Mouse (Mus musculus): ENCODE data around the gene C1qtnf4.
"Not testable (repeated sequence)": the region's sequence is repeated elsewhere in the genome, so short reads cannot be mapped to it uniquely, and the experiment has no call there.

Gene C1qtnf4

DNA sequence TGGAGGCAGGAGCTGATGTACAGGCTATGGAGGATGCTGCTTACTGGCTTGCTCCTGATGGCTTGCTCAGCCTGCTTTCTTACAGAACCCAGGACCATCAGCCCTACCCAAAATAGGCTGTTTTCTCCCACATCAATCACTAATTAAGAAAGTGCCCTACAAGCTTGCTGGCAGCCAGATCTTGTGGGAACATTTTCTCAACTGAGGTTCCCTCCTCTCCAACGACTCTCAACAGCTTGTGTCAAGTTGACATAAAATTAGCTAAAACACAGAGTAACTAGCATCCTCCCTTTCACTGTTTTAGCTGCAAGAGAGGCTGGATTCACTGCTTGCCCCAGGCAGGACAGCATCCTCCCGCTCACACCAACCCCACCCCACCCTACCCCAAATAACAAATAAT lies 3.8 kb upstream of the C1qtnf4 start:
- no peak for DNase-seq (ENCODE audit: low read depth, low spot score)

DNA sequence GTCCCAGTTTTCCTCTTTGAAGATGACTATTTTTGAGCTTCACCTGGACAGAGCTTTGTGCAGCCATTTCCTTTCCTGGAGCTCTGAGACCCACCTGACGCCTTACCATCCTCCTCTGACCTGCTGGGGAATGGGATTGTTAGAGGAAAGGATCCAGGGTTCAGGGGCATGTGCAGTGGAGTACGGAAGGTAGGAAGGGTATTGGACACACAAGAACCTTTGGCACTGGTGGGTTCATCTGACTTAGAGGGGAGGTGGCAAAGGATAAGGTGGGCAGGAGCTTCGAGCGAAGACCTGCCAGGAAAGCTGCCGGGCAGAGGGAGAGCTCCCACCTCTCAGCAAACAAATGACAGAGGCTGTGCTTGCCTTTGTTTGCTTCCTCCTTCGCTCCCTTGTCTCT lies 776 bp downstream of the C1qtnf4 start:
- no peak for DNase-seq (ENCODE audit: low read depth, low spot score)

DNA sequence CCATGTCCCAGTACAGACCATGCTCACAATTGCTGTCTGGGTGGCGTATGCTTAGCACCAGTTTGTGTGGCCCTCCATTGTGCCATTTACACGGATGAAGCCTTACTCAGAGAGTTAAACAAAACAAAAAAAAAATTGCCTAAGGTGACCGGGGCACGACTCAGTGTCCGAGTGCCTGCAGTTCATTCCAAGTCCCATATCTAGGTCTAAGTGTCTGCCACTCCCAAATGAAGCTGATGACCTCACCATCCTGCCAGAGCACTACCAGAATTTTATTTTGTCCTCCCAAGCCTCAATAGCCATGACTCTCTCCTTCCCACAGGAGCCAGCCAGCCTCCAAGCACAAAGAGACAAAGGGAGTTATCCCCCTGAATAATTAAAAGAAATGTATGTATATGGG lies 2.0 kb downstream of the C1qtnf4 start:
- no peak for DNase-seq (ENCODE audit: low read depth, low spot score)

GRCm38 (mm10) chr2:90889550-90890548 lies 4.2 kb downstream of the C1qtnf4 start:
- DNase-seq (ENCODE audit: low read depth, low spot score): peak; percentile 80

GRCm38 (mm10) chr2:90893673-90894298 lies 8.1 kb downstream of the C1qtnf4 start:
- DNase-seq (ENCODE audit: low read depth, low spot score): no peak

GRCm38 (mm10) chr2:90894299-90894677 lies 8.6 kb downstream of the C1qtnf4 start:
- not testable (repeated sequence) for DNase-seq (ENCODE audit: low read depth, low spot score)

GRCm38 (mm10) chr2:90903398-90903797 lies 17.7 kb downstream of the C1qtnf4 start:
- DNase-seq (ENCODE audit: low read depth, low spot score): no peak

- peak; percentile 94 for DNase-seq (ENCODE audit: low read depth, low spot score)
Observed at GRCm38 (mm10) chr2:90904076-90904855, 18.6 kb downstream of the C1qtnf4 start, which contains the start of the genes Kbtbd4 and Ndufs3. TSS of gene Kbtbd4 (plus strand) at chr2:90904740. TSS of gene Ndufs3 (minus strand) at chr2:90904827.

GRCm38 (mm10) chr2:90904856-90905224 lies 19.2 kb downstream of the C1qtnf4 start:
- DNase-seq (ENCODE audit: low read depth, low spot score): no peak

- no peak for DNase-seq (ENCODE audit: low read depth, low spot score)
Observed at GRCm38 (mm10) chr2:90906721-90907120, 21.1 kb downstream of the C1qtnf4 start.

DNA sequence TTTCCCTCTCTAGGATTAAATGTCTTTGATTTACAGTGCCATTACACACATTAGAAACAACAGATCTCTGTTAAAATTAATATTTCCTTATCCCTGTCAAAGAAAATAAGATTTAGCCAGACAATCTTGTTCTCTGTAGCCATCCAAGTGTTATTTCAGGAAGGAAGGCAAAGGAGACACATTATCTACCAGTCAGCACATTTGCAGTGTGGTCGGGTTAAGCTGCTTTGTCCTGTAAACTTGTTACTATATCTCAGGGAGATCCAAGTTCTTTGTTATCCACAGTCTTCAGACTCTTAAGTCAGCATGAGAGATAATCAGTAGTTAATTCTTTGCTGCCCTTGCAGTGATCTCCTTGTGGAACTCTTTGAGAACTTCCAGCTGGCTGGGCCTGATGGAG lies 25.2 kb downstream of the C1qtnf4 start:
- no peak for DNase-seq (ENCODE audit: low read depth, low spot score)

DNA sequence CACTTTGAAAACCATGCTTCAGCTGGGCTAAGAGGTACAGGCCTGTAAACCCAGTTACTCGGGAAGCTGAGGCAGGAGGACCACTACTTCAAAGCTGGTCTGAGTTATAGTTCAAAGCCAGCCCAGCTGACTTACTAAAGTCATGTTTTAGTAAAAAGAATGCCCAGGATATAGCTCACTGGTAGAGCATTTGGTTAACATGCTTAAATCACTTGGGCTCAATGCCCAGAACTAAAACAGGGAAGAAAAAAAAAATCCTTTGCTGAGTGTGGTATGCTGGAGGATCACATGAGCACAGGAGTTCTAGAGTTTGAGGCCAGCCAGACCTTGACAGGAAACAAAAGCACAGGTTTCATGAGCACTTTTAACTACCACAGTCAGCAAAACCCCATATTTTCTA lies 26.0 kb downstream of the C1qtnf4 start:
- no peak for DNase-seq (ENCODE audit: low read depth, low spot score)

DNA sequence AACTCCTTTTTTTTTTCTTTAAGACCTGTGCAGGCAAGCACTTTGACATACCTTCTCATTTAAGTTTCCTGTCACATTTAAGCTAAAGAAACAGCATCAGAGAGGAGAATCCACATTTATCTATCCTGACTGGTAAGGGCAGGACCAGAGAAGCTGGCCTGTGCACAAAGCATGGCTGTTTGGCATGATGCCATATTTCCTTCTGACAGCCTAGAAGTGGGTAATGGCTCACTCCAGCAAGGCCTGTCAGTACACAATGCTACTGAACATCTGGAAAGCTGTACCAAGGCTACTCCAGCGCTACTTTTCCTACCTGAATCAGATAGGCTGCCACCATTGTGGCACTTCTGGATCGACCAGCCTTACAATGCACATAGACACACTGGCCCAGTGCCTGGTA lies 28.0 kb downstream of the C1qtnf4 start:
- no peak for DNase-seq (ENCODE audit: low read depth, low spot score)

DNA sequence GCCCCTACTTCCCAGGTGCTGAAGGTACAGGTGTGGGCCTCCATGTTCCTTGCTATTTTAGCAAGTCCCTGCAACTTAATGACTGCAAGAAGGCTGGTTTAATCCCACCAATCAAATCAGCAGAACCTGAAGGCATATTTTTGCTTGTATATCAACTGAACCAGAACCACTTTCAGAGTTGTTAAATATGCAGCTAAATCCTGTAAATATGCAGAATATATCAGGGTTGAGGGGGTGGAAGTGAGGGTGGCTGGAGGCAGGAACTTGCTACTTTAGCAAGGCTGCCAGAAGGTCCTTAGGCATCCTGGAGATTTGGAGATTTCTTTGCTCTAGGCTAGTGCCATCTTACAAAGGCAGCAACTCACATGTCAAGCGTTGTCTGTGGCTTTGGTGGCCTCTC lies 29.9 kb downstream of the C1qtnf4 start:
- DNase-seq (ENCODE audit: low read depth, low spot score): no peak

DNA sequence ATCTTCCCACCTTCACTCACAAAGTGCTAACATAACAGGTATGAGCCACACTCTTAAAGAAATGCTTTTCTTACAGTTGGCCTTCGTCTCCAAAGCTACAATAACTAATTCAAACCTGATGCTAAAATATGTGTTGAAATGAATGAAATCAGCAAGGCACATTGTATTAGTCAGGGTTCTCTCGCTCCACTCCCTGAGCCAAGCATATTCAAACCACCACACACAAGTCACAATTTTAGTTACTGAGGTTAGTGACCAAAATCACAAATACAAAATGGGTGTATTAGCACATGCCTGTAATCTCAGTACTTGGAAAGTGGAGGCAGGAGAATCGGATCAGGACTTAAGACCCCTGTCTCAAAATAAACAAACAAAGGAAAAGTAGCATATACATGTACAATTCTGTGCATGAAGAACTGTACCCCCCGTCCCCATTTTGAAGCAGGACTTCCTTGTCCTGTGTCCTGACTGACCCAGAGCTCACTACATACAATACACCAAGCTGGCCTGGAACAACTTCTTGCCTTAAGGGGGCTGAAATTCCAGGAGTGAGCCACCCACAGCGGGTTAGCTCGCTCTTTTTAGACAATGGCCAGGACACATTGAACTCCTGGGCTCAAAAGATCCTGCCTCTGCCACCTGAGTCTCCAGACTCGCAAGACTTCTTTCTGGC lies 31.0 kb downstream of the C1qtnf4 start:
- no peak for DNase-seq (ENCODE audit: low read depth, low spot score)

DNA sequence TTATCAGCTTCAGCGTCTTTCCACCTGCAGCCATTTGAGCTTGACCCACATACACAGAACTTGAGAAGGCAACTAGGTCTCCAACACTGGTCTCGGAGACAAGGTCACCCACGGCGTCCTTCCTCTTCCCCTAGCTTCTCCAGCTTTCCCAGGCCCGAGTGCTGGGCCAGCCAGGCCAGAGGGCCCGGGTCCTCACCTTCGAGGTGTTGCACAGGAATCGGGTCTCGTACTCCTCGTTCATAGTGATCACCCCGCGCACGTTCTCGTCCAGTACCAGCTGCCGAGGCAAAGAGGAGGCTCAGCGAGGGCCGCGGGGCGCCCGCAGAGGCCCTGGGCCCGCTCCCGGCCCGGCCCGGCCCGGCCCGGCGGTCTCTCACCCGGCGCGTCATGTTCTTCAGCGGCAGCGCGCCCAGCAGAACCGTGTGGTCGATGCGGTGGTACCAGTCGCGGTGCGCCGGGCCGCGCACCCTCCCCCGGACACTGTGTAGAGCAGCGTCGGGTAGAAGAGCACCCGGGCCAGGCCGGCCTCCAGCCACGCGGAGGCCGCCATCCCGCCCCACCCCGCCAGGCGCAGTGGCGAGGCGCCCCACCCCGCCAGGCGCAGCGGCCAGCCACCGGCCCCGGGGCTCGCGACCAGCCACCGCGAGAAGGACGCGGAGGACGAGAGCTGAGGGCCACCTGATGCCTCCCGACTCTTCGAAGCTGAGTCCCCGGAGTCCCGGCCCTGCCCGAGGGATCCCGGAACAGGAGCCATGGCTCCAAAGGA lies 31.8 kb downstream of the C1qtnf4 start:
- peak; percentile 74 for DNase-seq (ENCODE audit: low read depth, low spot score)

DNA sequence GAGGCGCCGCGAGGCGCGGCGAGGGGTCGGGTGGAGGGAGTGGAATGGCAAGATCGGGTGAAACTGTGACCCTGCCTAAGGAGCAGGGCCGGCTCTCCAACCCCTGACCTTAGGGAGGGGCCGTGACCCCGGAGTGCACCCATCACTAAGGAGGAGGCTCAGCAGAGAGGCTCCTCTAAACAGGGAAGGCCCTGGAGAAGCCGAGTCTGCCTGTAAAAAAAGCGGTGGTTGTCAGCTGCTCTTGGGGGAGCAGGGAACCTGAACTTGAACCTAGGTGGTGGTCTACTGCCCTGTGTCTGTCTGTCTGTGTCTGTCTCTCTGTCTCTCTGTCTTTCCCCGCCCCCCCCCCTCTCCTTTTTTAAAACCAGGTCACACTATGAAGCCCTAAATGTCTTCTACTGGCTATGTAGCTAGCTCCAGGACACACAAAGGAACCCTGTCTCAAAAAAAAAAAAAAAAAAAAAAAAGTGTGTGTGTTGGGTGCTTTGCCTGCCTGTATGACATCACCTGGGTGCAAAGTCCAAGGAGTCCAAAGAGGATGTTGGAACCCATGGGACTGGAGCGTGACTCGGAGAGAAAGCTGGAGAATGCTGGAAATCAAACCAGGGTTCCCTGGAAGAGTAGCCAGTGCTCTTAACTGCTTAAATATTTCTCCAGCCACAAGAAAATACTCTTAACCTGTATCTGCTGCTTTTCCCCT lies 32.5 kb downstream of the C1qtnf4 start:
- no peak for DNase-seq (ENCODE audit: low read depth, low spot score)

GRCm38 (mm10) chr2:90921178-90921577 lies 35.5 kb downstream of the C1qtnf4 start:
- no peak for DNase-seq (ENCODE audit: low read depth, low spot score)

DNA sequence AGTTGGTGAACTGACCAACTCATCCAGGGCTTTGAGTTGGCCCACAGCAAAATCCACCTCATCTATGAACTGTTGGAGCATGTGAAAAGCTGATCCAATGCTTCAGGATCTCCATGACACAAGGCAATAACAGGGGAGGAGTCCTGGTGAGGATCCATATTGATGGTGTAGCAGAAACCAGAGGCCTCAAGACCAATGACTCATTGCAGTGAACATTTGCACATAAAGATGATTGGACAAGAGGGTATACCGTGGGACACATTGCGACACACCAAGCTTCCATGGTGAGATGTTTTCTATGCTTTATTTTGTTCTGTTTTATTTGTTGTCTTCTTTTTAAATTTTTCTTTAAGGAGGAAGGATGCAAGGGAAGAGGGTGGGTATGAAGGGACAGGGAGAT lies 37.0 kb downstream of the C1qtnf4 start:
- no peak for DNase-seq (ENCODE audit: low read depth, low spot score)

DNA sequence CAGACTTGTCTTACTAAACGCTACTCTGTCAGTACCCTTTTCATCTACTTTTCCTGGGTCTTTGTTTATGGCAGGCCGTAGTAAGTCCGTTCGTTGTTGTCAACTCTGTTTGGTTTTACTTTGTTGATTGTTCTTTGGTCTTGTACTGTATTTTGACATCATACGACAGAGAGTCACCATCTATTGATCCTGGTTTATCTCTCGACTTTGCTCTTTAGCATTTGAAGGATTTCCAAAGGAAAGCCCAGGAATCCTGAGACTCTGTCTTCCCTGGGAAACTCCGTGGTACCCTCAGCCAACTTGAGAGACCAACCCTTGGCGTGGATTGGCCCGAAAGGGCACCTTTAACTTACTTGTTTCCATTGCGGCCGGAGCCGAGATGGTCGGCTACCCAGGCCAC lies 42.9 kb downstream of the C1qtnf4 start:
- no peak for DNase-seq (ENCODE audit: low read depth, low spot score)
